Mouse (Mus musculus) megakaryocyte progenitor cell, adult 5-6 weeks (primary cell): ENCODE data around the gene Lysmd4. TPM values are rescaled to one million over a fixed set of nuclear protein-coding genes. Genes with fewer than 3 reads are reported as not detected.

Source experiments
- ATAC-seq: replicated peaks from 2 replicates; pipeline ENCODE4 v1.8.0; 2016; ENCODE audit warnings: mild to moderate bottlenecking, moderate TSS enrichment, inconsistent platforms; ENCODE audit not compliant: poor library complexity
- total RNA-seq, 2 experiments: library from RNA; stranded (forward) in 1 of 2; stranded (reverse) in 1 of 2; fragments of 157-497, 149-512 nt in 1 of 2; fragments of 200-1000 nt in 1 of 2; gene quantifications; 2 replicates each; pipeline versions ENCODE4 v1.2.3 to v1.2.4; 2015 to 2017

The Lysmd4 gene
- total RNA-seq, 2 experiments from 2014 or later, result 2.2 to 4.0 TPM

DNA sequence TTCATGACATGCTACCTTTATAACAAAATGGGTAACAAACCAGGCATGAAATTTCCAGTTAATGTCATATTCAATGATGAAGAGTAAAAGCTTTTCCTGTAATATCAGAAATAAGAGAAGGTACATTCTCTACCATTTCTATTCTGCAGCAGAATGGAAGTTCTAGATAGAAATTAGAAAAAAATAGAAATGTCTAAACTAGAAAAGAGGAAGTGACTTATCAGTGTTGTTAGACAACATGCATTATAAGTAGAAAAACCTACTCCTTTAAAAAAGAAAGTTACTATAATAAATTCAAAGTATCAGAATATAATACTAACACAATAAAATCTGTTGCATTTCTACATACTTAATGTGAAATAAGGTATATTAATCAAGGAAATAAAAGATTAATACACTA lies 96.4 kb downstream of the Lysmd4 start:
- ATAC-seq, result no peak

DNA sequence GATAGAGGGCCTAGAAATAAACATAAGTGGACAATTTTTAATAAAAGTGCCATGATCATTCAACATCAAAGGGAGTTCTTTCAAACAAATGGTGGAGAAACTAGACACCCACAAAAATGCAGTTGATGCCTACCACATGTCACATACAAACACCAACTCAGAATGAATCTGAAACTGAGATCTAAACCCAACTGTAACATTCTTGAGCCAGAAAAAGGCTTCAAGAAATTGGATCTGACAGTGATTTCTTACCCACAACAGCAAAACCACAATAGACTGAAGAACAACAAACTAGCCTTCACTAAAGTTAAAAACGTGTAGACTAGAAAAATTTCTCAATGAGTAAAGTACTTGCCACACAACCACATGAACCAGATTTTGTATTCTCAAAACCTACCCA lies 98.0 kb downstream of the Lysmd4 start:
- no peak for ATAC-seq

GRCm38 (mm10) chr7:67342067-67342625 lies 119.8 kb downstream of the Lysmd4 start:
- peak; percentile 46; the same call in 1 of the 2 replicates for ATAC-seq

DNA sequence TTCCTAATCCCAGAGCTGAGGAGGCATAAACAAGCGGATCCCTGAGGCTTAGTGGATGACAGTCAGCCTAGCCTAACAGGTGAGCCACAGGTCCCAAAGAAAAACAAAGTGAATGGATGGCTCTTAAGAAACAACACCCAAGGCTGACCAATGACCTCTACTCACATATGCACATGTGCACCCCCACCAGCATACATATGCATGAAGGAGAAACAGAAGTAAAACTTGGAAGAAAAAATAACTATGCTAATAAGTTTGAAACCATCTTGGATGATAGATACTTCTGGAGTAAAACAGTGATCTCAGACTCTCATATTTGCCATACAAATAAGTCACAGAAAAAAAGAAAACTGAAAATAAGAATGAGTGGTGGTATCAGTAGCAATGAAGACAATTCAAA lies 122.1 kb downstream of the Lysmd4 start:
- no peak for ATAC-seq

DNA sequence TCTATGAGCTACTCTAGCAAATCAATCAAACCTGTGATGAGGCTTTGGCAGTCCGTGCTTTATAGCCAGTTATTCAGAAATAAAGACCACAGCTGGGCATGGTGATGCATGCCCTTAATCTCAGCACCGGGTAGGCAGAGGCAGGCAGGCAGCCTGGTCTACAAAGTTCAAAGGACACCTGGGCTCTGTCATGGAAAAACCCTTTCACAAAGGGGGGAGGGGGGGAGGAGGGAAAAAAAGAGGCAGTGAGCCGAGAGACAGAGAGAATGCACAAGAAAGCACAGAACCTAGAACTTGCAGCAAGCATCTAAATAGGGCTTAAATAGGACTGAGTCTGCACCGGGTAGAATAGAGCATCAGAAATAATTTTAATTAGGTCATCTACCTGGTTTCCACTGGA lies 130.6 kb downstream of the Lysmd4 start:
- ATAC-seq, result no peak

- peak; percentile 80 for ATAC-seq
Measured at GRCm38 (mm10) chr7:67353667-67354066, 131.3 kb downstream of the Lysmd4 start.

DNA sequence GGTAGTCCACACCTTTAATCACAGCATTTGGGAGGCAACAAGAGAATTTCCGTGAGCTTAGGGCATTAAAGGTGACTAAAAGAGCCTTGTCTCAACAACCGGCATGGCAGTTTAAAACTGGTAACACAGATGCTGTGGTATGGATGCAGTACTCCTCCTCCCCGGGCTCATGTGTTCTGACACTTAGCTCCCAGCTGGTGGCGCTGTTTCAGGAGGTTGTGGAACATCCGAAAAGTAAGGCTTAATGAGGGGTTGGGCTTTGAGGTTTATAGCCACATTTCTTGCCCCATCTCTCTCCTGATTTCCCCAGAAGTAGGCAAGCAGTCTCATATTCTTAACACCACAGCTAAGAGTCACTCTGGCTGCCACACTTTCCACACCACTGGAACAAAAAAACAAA lies 133.5 kb downstream of the Lysmd4 start:
- ATAC-seq, result peak; percentile 58

Other genes with a start within 250 kb of the Lysmd4 start
- gene Mef2a, start 150.3 kb downstream of the Lysmd4 start, total RNA-seq (2015), result 36.4 and 43.9 TPM in 2 replicates
- 15.0 and 18.4 TPM in 2 replicates for gene Mef2a, start 150.3 kb downstream of the Lysmd4 start, total RNA-seq (2017)